Mouse (Mus musculus): ENCODE measurements at regions not wholly inside any gene's neighbourhood (a gene's known extent, or its start where the extent isn't known, plus 50 kb on each side); places are given as distances from the start of the nearest gene placed in this dataset.

GRCm38 (mm10) chr5:38964445-38964844, 87.8 kb upstream of the Clnk start:
- TF ChIP-seq CTCF (IDR thresholded peaks at IDR 0.05; ENCODE audit: low read depth) (no peak), EP300 (IDR thresholded peaks at IDR 0.05; ENCODE audit: low read depth) (no peak)
